Mouse (Mus musculus) layer of hippocampus, postnatal 25 days (tissue): ENCODE results near the gene Gm42674. TPM values are rescaled to one million over a fixed set of nuclear protein-coding genes. Genes with fewer than 3 reads are reported as not detected.

Source experiments
- DNase-seq, 2 experiments: peaks; one replicate each; pipeline ENCODE4 v3.0.0; 2022; ENCODE audit warnings: mixed read lengths in 2 of 2, low spot score in 1 of 2; ENCODE audit errors: extremely low spot score in 1 of 2
- total RNA-seq, 2 experiments: library from RNA; stranded (reverse); gene quantifications; 2 replicates each; pipeline ENCODE4 v1.2.3; 2021

Gm42674 gene
- total RNA-seq, 2 experiments from 2014 or later: not detected

- DNase-seq: no peak
These were observed 4.9 kb upstream of the Gm42674 start for GRCm38 (mm10) chr3:90596810-90597209.

- no peak for DNase-seq
These were observed 4.0 kb upstream of the Gm42674 start for GRCm38 (mm10) chr3:90597736-90598135.

GRCm38 (mm10) chr3:90598212-90598611 lies 3.5 kb upstream of the Gm42674 start:
- DNase-seq: no peak

- no peak for DNase-seq
These were observed 2.3 kb upstream of the Gm42674 start for GRCm38 (mm10) chr3:90599401-90599800.

- no peak for DNase-seq
These were observed 1.7 kb upstream of the Gm42674 start for GRCm38 (mm10) chr3:90600036-90600435.

GRCm38 (mm10) chr3:90600458-90601195 lies 1.1 kb upstream of the Gm42674 start:
- no peak for DNase-seq

GRCm38 (mm10) chr3:90603623-90604022 lies 1.9 kb downstream of the Gm42674 start, which contains the start of gene S100a4:
Gene S100a4, plus strand, starts transcription at chr3:90603771.
- no peak for DNase-seq

- DNase-seq: no peak
These were observed 2.7 kb downstream of the Gm42674 start for GRCm38 (mm10) chr3:90604416-90604815.

GRCm38 (mm10) chr3:90605049-90605448 lies 3.3 kb downstream of the Gm42674 start:
- no peak for DNase-seq

- no peak for DNase-seq
These were observed 4.0 kb downstream of the Gm42674 start for GRCm38 (mm10) chr3:90605736-90606135.

GRCm38 (mm10) chr3:90606185-90606584 lies 4.5 kb downstream of the Gm42674 start:
- no peak for DNase-seq

- DNase-seq: no peak
These were observed 5.7 kb downstream of the Gm42674 start for GRCm38 (mm10) chr3:90607361-90607760.

- no peak for DNase-seq
These were observed 6.5 kb downstream of the Gm42674 start, which contains the start of gene S100a5 for GRCm38 (mm10) chr3:90608223-90608622. Gene S100a5, plus strand, starts transcription at chr3:90608523.

GRCm38 (mm10) chr3:90609102-90609501 lies 7.4 kb downstream of the Gm42674 start:
- no peak for DNase-seq

- DNase-seq: no peak
These were observed 9.8 kb downstream of the Gm42674 start for GRCm38 (mm10) chr3:90611494-90611893.

GRCm38 (mm10) chr3:90612061-90612460 lies 10.4 kb downstream of the Gm42674 start:
- no peak for DNase-seq

- DNase-seq: peak in 1 of 2 experiments; percentile 55
These were observed 11.1 kb downstream of the Gm42674 start, which contains the start of gene S100a6 for GRCm38 (mm10) chr3:90612728-90613291. Gene S100a6, plus strand, starts transcription at chr3:90612882.

GRCm38 (mm10) chr3:90613461-90614147 lies 11.9 kb downstream of the Gm42674 start:
- no peak for DNase-seq

GRCm38 (mm10) chr3:90614148-90614530 lies 12.4 kb downstream of the Gm42674 start:
- DNase-seq: no peak

GRCm38 (mm10) chr3:90614611-90615251 lies 13.0 kb downstream of the Gm42674 start:
- DNase-seq: no peak

GRCm38 (mm10) chr3:90615415-90615814 lies 13.7 kb downstream of the Gm42674 start:
- DNase-seq: peak; percentile 38 to 56
